ENCODE assay signal across 31 mouse cellular contexts in genomic region chr9:86327341-86327740, GRCm38 (mm10).
DNase-seq lines count a peak whose midpoint lies in the region; ATAC-seq and TF ChIP-seq lines count a peak whose summit lies in the region.
"Had no signal": no experiment of that assay in that cellular context is flagged by ENCODE, and none has a peak within 500 bp of the region (broad histone marks: within the 10 kb centered on the region; RNA-seq: fewer than 3 reads in every experiment).

No protein-coding gene starts in this region.

- no peaks in the 10 kb centered on the region for H3K9me3 ChIP-seq in kidney, embryonic 16.5 days (ENCODE audit: low read length)
- no peaks in the 10 kb centered on the region for H3K9me3 ChIP-seq in midbrain, embryonic 11.5 days (ENCODE audit: control insufficient read depth, low read length)
- H3K9me3 ChIP-seq in midbrain, embryonic 13.5 days, result no peaks in the 10 kb centered on the region
- H3K9me3 ChIP-seq in intestine, postnatal 0 days (ENCODE audit: control insufficient read depth), result no peaks in the 10 kb centered on the region
- H3K9me3 ChIP-seq: embryonic facial prominence, embryonic 10.5 days; embryonic facial prominence, embryonic 13.5 days; heart, embryonic 12.5 days; heart, embryonic 15.5 days had no signal

- H3K4me1 ChIP-seq in kidney, embryonic 16.5 days (ENCODE audit: insufficient read depth, low read length), result peaks cover 5% of the 10 kb centered on the region
- H3K4me1 ChIP-seq in midbrain, embryonic 11.5 days (ENCODE audit: control insufficient read depth, insufficient read depth, low read length), result no peaks in the 10 kb centered on the region
- 0 out of 2 replicates have a peak, but pooled peaks cover 10% of the 10 kb centered on the region for H3K4me1 ChIP-seq in midbrain, embryonic 13.5 days (replicated peaks)
- H3K4me1 ChIP-seq in intestine, postnatal 0 days (replicated peaks; ENCODE audit: control insufficient read depth, insufficient read depth, low read length), result no peaks in the 10 kb centered on the region

- H3K4me2 ChIP-seq in kidney, embryonic 16.5 days (replicated peaks; ENCODE audit: low read depth, low read length), result no peak overlapping the region
- H3K4me2 ChIP-seq in midbrain, embryonic 11.5 days, result no peak overlapping the region
- H3K4me2 ChIP-seq in midbrain, embryonic 13.5 days (replicated peaks), result no peak overlapping the region
- H3K4me2 ChIP-seq in intestine, postnatal 0 days (replicated peaks; ENCODE audit: low read depth), result no peak overlapping the region
- H3K4me2 ChIP-seq: embryonic facial prominence, embryonic 13.5 days; heart, embryonic 12.5 days; heart, embryonic 15.5 days; hindbrain, embryonic 14.5 days had no signal

- 38% methylated on average over 3 of the region's 3 CpGs for WGBS in kidney, embryonic 16.5 days
- 48% methylated on average over 3 of the region's 3 CpGs for WGBS in midbrain, embryonic 11.5 days
- WGBS in midbrain, embryonic 13.5 days, result 41% methylated on average over 3 of the region's 3 CpGs
- 74% methylated on average over 3 of the region's 3 CpGs for WGBS in intestine, postnatal 0 days

- no peak for TF ChIP-seq CTCF in intestine, postnatal 0 days (IDR thresholded peaks at IDR 0.05; ENCODE audit: low read depth)

- intact Hi-C loops in heart, postnatal 10 days (cut with DNase I), result no loop called here

- DNase-seq in heart, adult 11 months, result peak; percentile 51
- no peak for DNase-seq in heart, postnatal 10 days
- no peak for DNase-seq in kidney, postnatal 10 days
- peak; percentile 66 for DNase-seq in midbrain, embryonic 11.5 days (ENCODE audit: low spot score, missing footprints)
- peak; percentile 3 for DNase-seq in splenic B cell, adult 2 months (ENCODE audit: low read depth, low spot score)
- DNase-seq: adrenal gland, adult 2 months; adrenal gland, postnatal 14 days; cerebellum, adult 11-12 months; cerebellum, adult 8-10 months; cerebellum, postnatal 10 days; cerebellum, postnatal 36 days; embryo, embryonic 11 days; forebrain, postnatal 0 days; gastrocnemius, adult 2 months; gastrocnemius, postnatal 14 days; heart, adult 18-20 months; heart, postnatal 14 days; heart, postnatal 4 days had no signal

- H3K27me3 ChIP-seq in kidney, embryonic 16.5 days (ENCODE audit: insufficient read depth, low read length), result no peaks in the 10 kb centered on the region
- H3K27me3 ChIP-seq in midbrain, embryonic 11.5 days (ENCODE audit: control insufficient read depth, insufficient read depth, low read length), result no peaks in the 10 kb centered on the region
- no peaks in the 10 kb centered on the region for H3K27me3 ChIP-seq in midbrain, embryonic 13.5 days
- no peaks in the 10 kb centered on the region for H3K27me3 ChIP-seq in splenic B cell, adult 2 months (ENCODE audit: control insufficient read depth, insufficient read depth, low read length, poor library complexity, severe bottlenecking)
- no peaks in the 10 kb centered on the region for H3K27me3 ChIP-seq in intestine, postnatal 0 days (replicated peaks; ENCODE audit: control insufficient read depth, insufficient read depth, low read length)
- H3K27me3 ChIP-seq: embryonic facial prominence, embryonic 13.5 days; heart, embryonic 12.5 days; heart, embryonic 15.5 days had no signal

- no peak overlapping the region for H3K27ac ChIP-seq in kidney, embryonic 16.5 days (ENCODE audit: low read length)
- no peak overlapping the region for H3K27ac ChIP-seq in midbrain, embryonic 11.5 days (ENCODE audit: low read depth, low read length)
- H3K27ac ChIP-seq in midbrain, embryonic 13.5 days, result no peak overlapping the region
- H3K27ac ChIP-seq in intestine, postnatal 0 days (ENCODE audit: low read depth, low read length), result no peak overlapping the region
- H3K27ac ChIP-seq: embryonic facial prominence, embryonic 10.5 days; embryonic facial prominence, embryonic 13.5 days; gastrocnemius, adult 2 months; heart, embryonic 15.5 days; hindbrain, embryonic 14.5 days; hindbrain, postnatal 0 days had no signal

- peak; percentile 91 for ATAC-seq in kidney, embryonic 16.5 days (ENCODE audit: low FRiP score, low TSS enrichment)
- no peak for ATAC-seq in midbrain, embryonic 11.5 days (ENCODE audit: low FRiP score)
- ATAC-seq in midbrain, embryonic 13.5 days, result no peak
- ATAC-seq in intestine, postnatal 0 days, result no peak
- ATAC-seq: CD4-positive, CD25-positive, alpha-beta regulatory T cell, adult 4 months; forebrain, embryonic 14.5 days; forebrain, postnatal 0 days; hindbrain, postnatal 0 days; inflammation-experienced regulatory T-cells, adult 6 months had no signal

- H3K36me3 ChIP-seq in kidney, embryonic 16.5 days (ENCODE audit: insufficient read depth, low read length), result no peaks in the 10 kb centered on the region
- no peaks in the 10 kb centered on the region for H3K36me3 ChIP-seq in midbrain, embryonic 11.5 days (ENCODE audit: control insufficient read depth, insufficient read depth, low read length)
- no peaks in the 10 kb centered on the region for H3K36me3 ChIP-seq in midbrain, embryonic 13.5 days
- H3K36me3 ChIP-seq in splenic B cell, adult 2 months (ENCODE audit: control insufficient read depth, insufficient read depth, low read length, poor library complexity, severe bottlenecking), result no peaks in the 10 kb centered on the region
- H3K36me3 ChIP-seq in intestine, postnatal 0 days (ENCODE audit: control insufficient read depth, insufficient read depth), result no peaks in the 10 kb centered on the region
- H3K36me3 ChIP-seq: embryonic facial prominence, embryonic 10.5 days; embryonic facial prominence, embryonic 13.5 days; heart, embryonic 12.5 days; heart, embryonic 15.5 days had no signal

- no peak overlapping the region for H3K4me3 ChIP-seq in kidney, embryonic 16.5 days (ENCODE audit: low read length)
- H3K4me3 ChIP-seq in midbrain, embryonic 11.5 days (ENCODE audit: low read depth, low read length), result no peak overlapping the region
- no peak overlapping the region for H3K4me3 ChIP-seq in midbrain, embryonic 13.5 days (replicated peaks)
- no peak overlapping the region for H3K4me3 ChIP-seq in intestine, postnatal 0 days (ENCODE audit: low read depth, low read length)
- H3K4me3 ChIP-seq: embryonic facial prominence, embryonic 10.5 days; embryonic facial prominence, embryonic 13.5 days; erythroblast, embryonic 14.5 days; gastrocnemius, adult 2 months; heart, embryonic 12.5 days; heart, embryonic 15.5 days had no signal

- no peak overlapping the region for H3K9ac ChIP-seq in kidney, embryonic 16.5 days (replicated peaks; ENCODE audit: low read length)
- H3K9ac ChIP-seq in midbrain, embryonic 11.5 days (ENCODE audit: low read length), result no peak overlapping the region
- H3K9ac ChIP-seq in midbrain, embryonic 13.5 days (replicated peaks), result no peak overlapping the region
- H3K9ac ChIP-seq in intestine, postnatal 0 days (ENCODE audit: low read depth, low read length), result no peak overlapping the region
- H3K9ac ChIP-seq: embryonic facial prominence, embryonic 13.5 days; forebrain, postnatal 0 days; heart, embryonic 12.5 days; heart, embryonic 15.5 days; hindbrain, embryonic 14.5 days had no signal

Comparison
In these comparisons a context has a peak if more than half of its experiments do, and no peak if none do; other contexts are left out.
1. DNase-seq: peak in heart, adult 11 months (single experiment), midbrain, embryonic 11.5 days (single experiment) and splenic B cell, adult 2 months (single experiment); none in heart, postnatal 10 days (0 of 2) and kidney, postnatal 10 days (single experiment).